Mouse (Mus musculus) CH12.LX (cell line): ENCODE measurements around the gene Gm20388. TPM values are rescaled to one million over a fixed set of nuclear protein-coding genes. Genes with fewer than 3 reads are reported as not detected.

Experiments used
- DNase-seq: peaks from one replicate; pipeline ENCODE4 v3.0.0-alpha.2; 2013; ENCODE audit errors: extremely low read depth
- H3K27ac ChIP-seq: 2 replicates; pipeline ENCODE4 v1.5.1; 2012; ENCODE audit warnings: low read depth, mild to moderate bottlenecking, control low read depth, moderate library complexity; ENCODE audit not compliant: insufficient read depth
- H3K27me3 ChIP-seq: replicated peaks from 2 replicates; pipeline ENCODE3; 2012; ENCODE audit warnings: inconsistent platforms
- H3K36me3 ChIP-seq, 2 experiments: replicated peaks in 1 of 2; 2 replicates each; pipeline versions ENCODE3 to v1.6.1; 2012; ENCODE audit warnings: inconsistent platforms in 1 of 2, low read length in 1 of 2, mild to moderate bottlenecking in 1 of 2, mixed read lengths in 1 of 2, moderate library complexity in 1 of 2; ENCODE audit not compliant: control insufficient read depth in 1 of 2, insufficient read depth in 1 of 2
- H3K4me1 ChIP-seq, 2 experiments: 2 replicates each; pipeline ENCODE4 v1.6.1; 2012; ENCODE audit warnings: inconsistent platforms in 1 of 2, moderate library complexity in 1 of 2; ENCODE audit not compliant: insufficient read depth in 2 of 2, control insufficient read depth in 1 of 2
- H3K4me2 ChIP-seq: 2 replicates; pipeline ENCODE4 v1.6.1; 2012; ENCODE audit warnings: low read depth, mild to moderate bottlenecking, control low read depth; ENCODE audit not compliant: poor library complexity, insufficient read depth, severe bottlenecking
- H3K4me3 ChIP-seq, 3 experiments: fragments of 150-350 bp in 1 of 3; sonication (generic) in 1 of 3; replicated peaks in 1 of 3; 2 replicates each; pipeline versions ENCODE3 to v1.5.1; 2011 to 2012; ENCODE audit warnings: low read depth in 2 of 3, low read length in 2 of 3, mild to moderate bottlenecking in 2 of 3, moderate library complexity in 2 of 3, control low read depth in 1 of 3, improper control_type of control experiment in 1 of 3, inconsistent platforms in 1 of 3, mixed read lengths in 1 of 3; ENCODE audit not compliant: poor library complexity in 1 of 3
- H3K79me2 ChIP-seq: replicated peaks from 2 replicates; pipeline ENCODE4 v1.6.1; 2012; ENCODE audit warnings: mild to moderate bottlenecking, moderate library complexity; ENCODE audit not compliant: control insufficient read depth, poor library complexity, insufficient read depth, severe bottlenecking; ENCODE audit errors: extremely low read depth
- H3K9ac ChIP-seq: 2 replicates; pipeline ENCODE4 v1.6.1; 2012; ENCODE audit warnings: low read depth, mild to moderate bottlenecking, control low read depth, moderate library complexity; ENCODE audit not compliant: insufficient read depth
- H3K9me3 ChIP-seq: replicated peaks from 2 replicates; pipeline ENCODE3; 2012; ENCODE audit warnings: low read length, inconsistent platforms, mixed read lengths
- BHLHE40 ChIP-seq: IDR thresholded peaks from 2 replicates; pipeline ENCODE4 v1.6.1; 2011; ENCODE audit warnings: mild to moderate bottlenecking, low read depth, low read length, improper control_type of control experiment
- CHD1 ChIP-seq: IDR thresholded peaks from 2 replicates; pipeline ENCODE4 v1.6.1; 2012; ENCODE audit warnings: low read depth, low read length, improper control_type of control experiment, inconsistent platforms
- CHD2 ChIP-seq: IDR thresholded peaks from 2 replicates; pipeline ENCODE4 v1.6.1; 2011; ENCODE audit warnings: low read length, improper control_type of control experiment
- CTCF ChIP-seq, 2 experiments: IDR thresholded peaks in 1 of 2; conservative IDR thresholded peaks in 1 of 2; 2 replicates each; pipeline ENCODE4 v1.5.1; 2011 to 2012; ENCODE audit warnings: low read depth in 2 of 2, low read length in 2 of 2, improper control_type of control experiment in 1 of 2, inconsistent platforms in 1 of 2, mild to moderate bottlenecking in 1 of 2, moderate library complexity in 1 of 2
- ETS1 ChIP-seq: conservative IDR thresholded peaks from 2 replicates; pipeline ENCODE4 v1.6.1; 2012; ENCODE audit warnings: low read depth, mild to moderate bottlenecking, inconsistent platforms, low read length, improper control_type of control experiment, moderate library complexity
- HCFC1 ChIP-seq: IDR thresholded peaks from 2 replicates; pipeline ENCODE4 v1.6.1; 2012; ENCODE audit warnings: low read depth, mild to moderate bottlenecking, inconsistent platforms, low read length, improper control_type of control experiment
- JUND ChIP-seq: conservative IDR thresholded peaks from 2 replicates; pipeline ENCODE4 v1.6.1; 2011; ENCODE audit warnings: low read depth, low read length, improper control_type of control experiment
- MEF2A ChIP-seq: IDR thresholded peaks from 2 replicates; pipeline ENCODE4 v1.6.1; 2014; ENCODE audit warnings: low read depth, mild to moderate bottlenecking, inconsistent platforms, low read length, improper control_type of control experiment, borderline replicate concordance
- MYC ChIP-seq: IDR thresholded peaks from 2 replicates; pipeline ENCODE4 v1.6.1; 2011; ENCODE audit warnings: low read depth, mild to moderate bottlenecking, improper control_type of control experiment, low read length
- RAD21 ChIP-seq: IDR thresholded peaks from 2 replicates; pipeline ENCODE4 v1.6.1; 2011; ENCODE audit warnings: low read depth, mild to moderate bottlenecking, low read length, improper control_type of control experiment, moderate library complexity
- RCOR1 ChIP-seq: conservative IDR thresholded peaks from 2 replicates; pipeline ENCODE4 v1.6.1; 2012; ENCODE audit warnings: low read depth, mild to moderate bottlenecking, inconsistent platforms, low read length, improper control_type of control experiment
- SIN3A ChIP-seq: IDR thresholded peaks from 2 replicates; pipeline ENCODE4 v1.6.1; 2012; ENCODE audit warnings: low read length, improper control_type of control experiment, inconsistent platforms
- TCF12 ChIP-seq: IDR thresholded peaks from 2 replicates; pipeline ENCODE4 v1.6.1; 2014; ENCODE audit warnings: low read depth, mild to moderate bottlenecking, inconsistent platforms, low read length, improper control_type of control experiment
- USF1 ChIP-seq: IDR thresholded peaks from 2 replicates; pipeline ENCODE4 v1.6.1; 2014; ENCODE audit warnings: low read depth, mild to moderate bottlenecking, inconsistent platforms, low read length, improper control_type of control experiment
- ZC3H11A ChIP-seq: IDR thresholded peaks from 2 replicates; pipeline ENCODE4 v1.6.1; 2012; ENCODE audit warnings: low read depth, mild to moderate bottlenecking, inconsistent platforms, low read length, improper control_type of control experiment
- ZKSCAN1 ChIP-seq: IDR thresholded peaks from 2 replicates; pipeline ENCODE4 v1.6.1; 2012; ENCODE audit warnings: low read depth, inconsistent platforms, low read length, improper control_type of control experiment, borderline replicate concordance
- ZMIZ1 ChIP-seq: IDR thresholded peaks from 2 replicates; pipeline ENCODE4 v1.6.1; 2012; ENCODE audit warnings: low read depth, mild to moderate bottlenecking, inconsistent platforms, low read length, improper control_type of control experiment
- ZNF384 ChIP-seq: IDR thresholded peaks from 2 replicates; pipeline ENCODE4 v1.6.1; 2012; ENCODE audit warnings: low read depth, low read length, improper control_type of control experiment, inconsistent platforms
- dilution Hi-C: fragments of 300-500 bp; cut with MboI; formaldehyde crosslinking; loops from 2 replicates; pipeline ENCODE4 v1.14.3; 2020; ENCODE audit warnings: low sequenced_read_pairs; ENCODE audit not compliant: extremely low pct_unique_long_range_greater_than_20kb, extremely low pct_ligation_motif_present
- in situ Hi-C: fragments of 300-500 bp; cut with MboI; formaldehyde crosslinking; loops from 3 replicates; pipeline ENCODE4 v1.14.3; 2019; ENCODE audit warnings: low sequenced_read_pairs, low pct_ligation_motif_present, low pct_unique_long_range_greater_than_20kb, mixed read lengths
- polyA plus RNA-seq: library from polyadenylated mRNA; unstranded; fragments of >175 nt; gene quantifications from 2 replicates; pipeline ENCODE4 v1.2.1, GENCODE M21; 2012; ENCODE audit warnings: low read depth; ENCODE audit not compliant: insufficient read length
- total RNA-seq, 2 experiments: library from RNA; depleted of rRNA; stranded (reverse); fragments of 300-350 nt in 1 of 2; fragments of >200 nt in 1 of 2; gene quantifications; 2 replicates each; pipeline ENCODE4 v1.2.3; 2012 to 2014

Gm20388 gene
- total and polyA plus RNA-seq, 3 experiments = 14.8 to 26.3 (median 22.2) TPM

- Histone ChIP-seq H3K9me3 (peaks cover 8% of the 10 kb centered on the region), H3K4me1 (peaks cover 6% of the 10 kb centered on the region in 2 experiments; a peak in 2 of 4 replicates), H3K79me2 (no peaks in the 10 kb centered on the region), H3K27ac (no peak overlapping the region), H3K4me2 (no peak overlapping the region), H3K9ac (no peak overlapping the region), H3K27me3 (peaks cover 80% of the 10 kb centered on the region), H3K4me3 (no peak overlapping the region), H3K36me3 (no peaks in the 10 kb centered on the region)
- dilution Hi-C loops = no loop called here
- no peak for DNase-seq
- in situ Hi-C loops = no loop called here
- no peak for TF ChIP-seq ZMIZ1
- TF ChIP-seq CTCF (conservative IDR thresholded peaks at IDR 0.05 in 1 of 2, IDR thresholded peaks at IDR 0.05 in 1 of 2; ENCODE audit: low read depth in 2 of 2, low read length in 2 of 2) = no peak
- no peak for TF ChIP-seq RCOR1
- TF ChIP-seq TCF12 = no peak
- TF ChIP-seq ZNF384 = no peak
- TF ChIP-seq USF1 = no peak
- no peak for TF ChIP-seq HCFC1
- TF ChIP-seq ZC3H11A = no peak
- no peak for TF ChIP-seq RAD21
- TF ChIP-seq ZKSCAN1 = no peak
- no peak for TF ChIP-seq BHLHE40
Observed at GRCm38 (mm10) chr8:120846018-120846417, 935.4 kb downstream of the Gm20388 start.

DNA sequence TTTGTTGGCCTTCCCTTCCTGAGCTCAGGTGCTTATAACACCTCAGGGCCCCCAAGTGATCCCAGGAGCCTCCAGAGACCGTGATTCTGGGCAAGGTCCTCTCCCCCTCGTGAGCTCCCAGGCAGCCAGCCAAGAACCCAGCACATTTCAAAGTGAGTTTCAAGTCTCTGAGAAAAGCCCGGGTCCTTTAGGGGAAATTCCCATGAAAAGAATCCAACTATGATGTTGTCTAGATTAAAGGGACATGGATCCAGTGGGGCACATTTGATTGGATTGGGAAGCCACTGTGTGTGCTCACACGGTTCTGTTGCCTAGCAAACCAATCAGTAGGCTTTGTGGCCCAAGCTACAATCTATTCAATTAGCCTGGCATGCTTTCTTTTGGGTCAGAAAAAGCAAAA, 936.6 kb downstream of the Gm20388 start:
- H3K4me1 ChIP-seq = peaks cover 2 to 6% of the 10 kb centered on the region in 2 experiments; a peak in 1 of 4 replicates
- DNase-seq = no peak
- dilution Hi-C loops (no loop called here), in situ Hi-C loops (no loop called here)
- H3K9me3 ChIP-seq = peaks cover 8% of the 10 kb centered on the region
- no peak overlapping the region for H3K27ac ChIP-seq
- no peaks in the 10 kb centered on the region for H3K36me3 ChIP-seq
- H3K79me2 ChIP-seq = no peaks in the 10 kb centered on the region
- peaks cover 78% of the 10 kb centered on the region for H3K27me3 ChIP-seq
- H3K9ac ChIP-seq = no peak overlapping the region
- TF ChIP-seq MEF2A (no peak), CTCF (conservative IDR thresholded peaks at IDR 0.05 in 1 of 2, IDR thresholded peaks at IDR 0.05 in 1 of 2; ENCODE audit: low read depth in 2 of 2, low read length in 2 of 2) (no peak), JUND (no peak), CHD1 (no peak), ETS1 (no peak), CHD2 (no peak), SIN3A (no peak), RCOR1 (no peak), MYC (no peak), USF1 (no peak)
- TF ChIP-seq, all 38 proteins: peak for 0
- Histone ChIP-seq H3K4me2 (no peak overlapping the region), H3K4me3 (no peak overlapping the region)
